Mouse (Mus musculus): ENCODE measurements around the gene Tapbpl.

DNA sequence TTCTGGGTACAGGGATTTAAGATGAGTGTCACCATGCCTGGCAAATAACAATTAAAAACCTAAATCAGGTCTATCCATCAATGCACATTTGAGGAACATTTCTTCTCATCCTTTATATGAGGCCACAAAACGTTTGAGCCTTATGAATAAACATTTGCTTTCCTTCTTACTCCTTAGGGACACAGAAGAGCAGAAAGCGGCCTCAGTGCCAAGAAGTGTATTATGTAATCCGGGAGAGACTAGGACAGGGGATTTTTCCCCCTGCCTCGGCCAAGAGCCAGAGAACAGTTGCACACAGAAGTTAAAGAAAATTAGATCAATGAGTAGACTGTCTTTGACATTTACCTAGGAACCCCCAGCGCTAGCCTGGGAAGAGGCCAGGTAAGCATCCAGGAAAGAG is 49.5 kb downstream of the Tapbpl start:
- TF ChIP-seq CTCF (IDR thresholded peaks at IDR 0.05; ENCODE audit: insufficient read depth, low read depth, low read length) (no peak), POLR2A (IDR thresholded peaks at IDR 0.05; ENCODE audit: insufficient read depth, low read depth, low read length) (no peak)
